Mouse (Mus musculus): ENCODE results near the gene Sumo1. TPM values are rescaled to one million over a fixed set of nuclear protein-coding genes. Genes with fewer than 3 reads are reported as not detected.
A peak's percentile ranks its signal among the peaks of the same experiment; 100 is the strongest.

The Sumo1 gene
- polyA plus RNA-seq, 1 experiment from 2014 or later, result 414 TPM

DNA sequence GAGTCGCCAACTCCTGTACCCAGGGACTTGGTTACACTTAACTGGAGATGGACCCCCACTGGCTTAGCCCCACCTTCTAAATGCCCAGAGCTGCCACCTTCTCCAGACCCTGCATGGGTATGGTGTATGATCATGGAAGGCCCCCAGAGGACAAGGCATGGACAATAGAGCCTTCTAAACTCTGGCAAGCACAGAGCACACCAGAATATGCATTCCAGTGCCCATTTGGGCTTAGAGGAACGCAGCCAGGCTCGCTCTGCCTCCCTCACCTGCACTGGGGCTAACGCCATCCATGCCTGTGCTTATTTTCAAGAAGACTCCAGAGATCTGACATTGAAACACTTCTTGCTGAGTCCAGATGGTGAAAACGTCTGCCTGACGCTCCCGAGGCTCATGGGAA, 104.4 kb downstream of the Sumo1 start:
- no peaks in the 10 kb centered on the region for H3K9me3 ChIP-seq
- WGBS, result 74% methylated on average over 7 of the region's 7 CpGs
- no peaks in the 10 kb centered on the region for H3K27me3 ChIP-seq
- no peaks in the 10 kb centered on the region for H3K36me3 ChIP-seq
- H3K9ac ChIP-seq, result no peak overlapping the region
- no peak overlapping the region for H3K27ac ChIP-seq (replicated peaks)
- no peak for ATAC-seq (ENCODE audit: low read depth)
- H3K4me1 ChIP-seq (replicated peaks), result no peaks in the 10 kb centered on the region
- no peak overlapping the region for H3K4me3 ChIP-seq
- H3K4me2 ChIP-seq, result no peak overlapping the region

DNA sequence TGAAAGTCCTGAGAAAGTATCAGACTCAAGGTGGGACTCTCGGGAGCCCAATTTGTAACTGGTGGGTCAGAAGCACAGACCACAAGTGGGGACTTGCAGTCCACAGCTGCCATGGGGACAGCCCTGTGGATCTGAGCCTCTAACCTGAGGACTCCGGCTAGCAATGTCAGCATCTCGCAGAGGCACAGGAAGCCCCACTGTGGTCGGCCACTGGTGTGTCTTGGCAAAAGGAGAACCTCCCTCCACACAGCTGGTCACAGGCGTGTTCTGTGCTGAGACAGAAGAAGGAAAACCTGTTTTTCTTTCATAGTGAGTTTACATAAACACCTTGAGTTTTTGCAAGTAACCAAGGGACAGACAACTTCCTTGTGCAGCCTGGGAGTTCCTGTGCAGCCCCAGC, 104.8 kb downstream of the Sumo1 start:
- H3K9me3 ChIP-seq, result no peaks in the 10 kb centered on the region
- ATAC-seq (ENCODE audit: low read depth), result no peak
- H3K4me3 ChIP-seq, result no peak overlapping the region
- H3K4me1 ChIP-seq (replicated peaks), result no peaks in the 10 kb centered on the region
- H3K4me2 ChIP-seq, result no peak overlapping the region
- no peak overlapping the region for H3K27ac ChIP-seq (replicated peaks)
- 76% methylated on average over 5 of the region's 5 CpGs for WGBS
- no peaks in the 10 kb centered on the region for H3K36me3 ChIP-seq
- no peaks in the 10 kb centered on the region for H3K27me3 ChIP-seq
- H3K9ac ChIP-seq, result no peak overlapping the region

DNA sequence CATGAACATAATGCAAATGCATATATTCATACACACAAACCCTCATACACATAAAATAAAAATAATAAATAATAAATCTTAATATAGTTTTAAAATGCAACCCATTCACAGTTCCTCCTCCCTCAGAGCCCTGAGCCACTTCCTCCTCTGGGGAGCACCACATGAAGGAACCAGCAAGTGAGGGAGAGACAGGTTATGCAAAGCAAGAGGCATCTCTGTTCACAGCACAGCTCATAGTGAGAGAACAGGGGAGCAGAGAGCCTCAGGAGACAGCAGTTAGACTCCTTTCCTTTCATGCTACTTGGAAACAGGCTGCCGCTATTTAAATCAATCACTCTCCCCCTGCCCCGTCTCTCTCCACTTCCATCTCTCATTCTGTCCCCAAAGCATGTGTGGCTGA, 107.1 kb downstream of the Sumo1 start:
- Histone ChIP-seq H3K27ac (replicated peaks) (no peak overlapping the region), H3K27me3 (no peaks in the 10 kb centered on the region), H3K9me3 (no peaks in the 10 kb centered on the region), H3K36me3 (no peaks in the 10 kb centered on the region), H3K9ac (no peak overlapping the region), H3K4me2 (no peak overlapping the region), H3K4me3 (no peak overlapping the region), H3K4me1 (replicated peaks) (no peaks in the 10 kb centered on the region)
- no peak for ATAC-seq (ENCODE audit: low read depth)
- 52% methylated on average over 2 of the region's 2 CpGs for WGBS

DNA sequence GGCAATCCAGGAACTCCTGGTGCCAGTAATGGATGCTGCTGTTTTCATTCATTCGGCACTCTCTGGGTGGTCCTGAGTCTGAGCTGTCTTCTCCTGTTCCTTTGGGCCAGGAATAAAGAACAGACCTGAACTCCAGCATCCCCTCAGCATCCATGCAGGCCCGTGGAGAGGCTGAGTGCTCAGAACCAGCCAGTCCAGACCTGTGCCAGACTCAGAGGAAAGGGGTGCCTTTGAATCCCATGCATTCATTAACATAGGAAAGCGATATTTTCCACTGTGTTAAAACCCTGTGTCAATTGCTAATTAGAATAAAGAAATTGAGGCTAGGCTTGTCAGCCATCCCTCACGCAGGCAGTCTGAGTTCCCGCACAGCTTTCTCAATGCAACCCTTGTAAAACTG, 116.9 kb downstream of the Sumo1 start:
- 24% methylated on average over 5 of the region's 5 CpGs for WGBS

DNA sequence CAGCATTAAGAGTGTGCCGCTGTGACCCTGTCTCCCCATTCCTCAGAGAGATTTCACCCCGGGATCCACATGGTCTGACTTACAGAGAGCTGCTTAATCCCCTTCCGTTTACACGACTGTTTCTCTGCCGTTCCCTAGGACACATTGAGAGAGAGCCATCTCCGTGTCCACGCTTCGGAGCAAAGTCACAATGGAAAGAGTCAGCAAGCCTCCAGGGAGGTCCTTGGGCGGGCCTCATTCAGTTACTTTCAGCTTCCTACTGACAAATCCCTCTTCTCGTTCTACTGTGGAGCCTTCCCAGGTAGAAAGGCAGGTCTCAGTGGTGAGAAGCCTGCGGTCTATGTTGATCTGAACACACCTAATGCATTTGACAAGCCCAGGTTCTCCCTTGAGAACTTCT, 119.6 kb downstream of the Sumo1 start:
- Histone ChIP-seq H3K27me3 (no peaks in the 10 kb centered on the region; the same call in 1 of the 2 replicates), H3K4me1 (replicated peaks) (peaks cover 23% of the 10 kb centered on the region), H3K4me2 (no peak overlapping the region), H3K36me3 (no peaks in the 10 kb centered on the region), H3K27ac (replicated peaks) (no peak overlapping the region), H3K9me3 (no peaks in the 10 kb centered on the region), H3K4me3 (no peak overlapping the region), H3K9ac (no peak overlapping the region)
- no peak for ATAC-seq (ENCODE audit: low read depth)
- 83% methylated on average over 11 of the region's 11 CpGs for WGBS

More for the DNA sequence above, 116.9 kb downstream of the Sumo1 start:
- Histone ChIP-seq H3K36me3 (no peaks in the 10 kb centered on the region), H3K4me3 (no peak overlapping the region), H3K4me2 (no peak overlapping the region), H3K4me1 (replicated peaks) (peaks cover 18% of the 10 kb centered on the region), H3K9ac (no peak overlapping the region), H3K9me3 (no peaks in the 10 kb centered on the region), H3K27ac (replicated peaks) (peak overlapping the region; percentile 46), H3K27me3 (no peaks in the 10 kb centered on the region; the same call in 1 of the 2 replicates)
- peak; percentile 77 for ATAC-seq (ENCODE audit: low read depth)

GRCm38 (mm10) chr1:59550227-59550626, 120.4 kb downstream of the Sumo1 start:
- ATAC-seq (ENCODE audit: low read depth), result no peak
- H3K4me2 ChIP-seq, result no peak overlapping the region
- no peak overlapping the region for H3K9ac ChIP-seq
- H3K36me3 ChIP-seq, result no peaks in the 10 kb centered on the region
- peaks cover 23% of the 10 kb centered on the region for H3K4me1 ChIP-seq (replicated peaks)
- no peaks in the 10 kb centered on the region; the same call in 1 of the 2 replicates for H3K27me3 ChIP-seq
- H3K4me3 ChIP-seq, result no peak overlapping the region
- H3K9me3 ChIP-seq, result no peaks in the 10 kb centered on the region
- WGBS, result 83% methylated on average over 6 of the region's 6 CpGs
- H3K27ac ChIP-seq (replicated peaks), result no peak overlapping the region

DNA sequence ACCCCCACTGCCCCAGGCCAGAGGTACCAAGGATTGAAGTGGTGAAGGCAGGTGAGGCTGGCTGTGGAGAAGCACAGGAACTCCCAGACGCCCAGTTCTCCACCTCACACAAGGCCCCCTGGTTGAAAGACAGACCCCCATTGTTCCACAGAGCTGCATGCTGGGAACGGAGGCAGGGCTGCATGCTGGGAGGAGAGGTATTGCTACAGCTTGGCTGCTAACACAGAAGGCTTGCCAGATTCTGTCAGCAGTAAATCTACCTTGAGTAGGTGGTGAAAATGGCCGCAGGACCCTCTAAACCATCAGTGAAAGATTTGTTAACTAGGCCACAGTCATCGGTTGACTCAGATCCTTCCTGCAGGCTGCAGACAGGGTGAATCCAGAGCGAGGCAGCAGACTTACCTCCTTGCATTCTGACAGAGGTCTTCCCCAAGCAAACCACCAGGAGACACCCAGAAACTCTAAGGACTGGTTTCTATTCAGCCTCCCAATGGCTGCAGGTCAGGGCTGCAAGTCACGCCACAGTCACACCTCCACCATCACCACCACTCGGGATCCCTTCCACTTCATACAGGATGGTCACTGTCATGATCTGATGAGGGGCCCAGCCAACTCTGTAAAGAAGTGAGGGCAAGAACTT, 121.5 kb downstream of the Sumo1 start:
- Histone ChIP-seq H3K9me3 (no peaks in the 10 kb centered on the region), H3K9ac (no peak overlapping the region), H3K27me3 (no peaks in the 10 kb centered on the region; the same call in 1 of the 2 replicates), H3K4me2 (no peak overlapping the region), H3K4me3 (no peak overlapping the region), H3K4me1 (replicated peaks) (peaks cover 23% of the 10 kb centered on the region), H3K36me3 (no peaks in the 10 kb centered on the region), H3K27ac (replicated peaks) (peak overlapping the region; percentile 49)
- peak; percentile 74 for ATAC-seq (ENCODE audit: low read depth)
- WGBS, result 40% methylated on average over 7 of the region's 7 CpGs

GRCm38 (mm10) chr1:59548486-59548885, 122.1 kb downstream of the Sumo1 start:
- H3K27me3 ChIP-seq, result no peaks in the 10 kb centered on the region; the same call in 1 of the 2 replicates
- no peak for ATAC-seq (ENCODE audit: low read depth)
- H3K27ac ChIP-seq (replicated peaks), result peak overlapping the region; percentile 49
- no peaks in the 10 kb centered on the region for H3K9me3 ChIP-seq
- H3K4me2 ChIP-seq, result no peak overlapping the region
- H3K4me1 ChIP-seq (replicated peaks), result peaks cover 17% of the 10 kb centered on the region
- H3K4me3 ChIP-seq, result no peak overlapping the region
- no peaks in the 10 kb centered on the region for H3K36me3 ChIP-seq
- no peak overlapping the region for H3K9ac ChIP-seq
- 48% methylated on average over 5 of the region's 5 CpGs for WGBS

DNA sequence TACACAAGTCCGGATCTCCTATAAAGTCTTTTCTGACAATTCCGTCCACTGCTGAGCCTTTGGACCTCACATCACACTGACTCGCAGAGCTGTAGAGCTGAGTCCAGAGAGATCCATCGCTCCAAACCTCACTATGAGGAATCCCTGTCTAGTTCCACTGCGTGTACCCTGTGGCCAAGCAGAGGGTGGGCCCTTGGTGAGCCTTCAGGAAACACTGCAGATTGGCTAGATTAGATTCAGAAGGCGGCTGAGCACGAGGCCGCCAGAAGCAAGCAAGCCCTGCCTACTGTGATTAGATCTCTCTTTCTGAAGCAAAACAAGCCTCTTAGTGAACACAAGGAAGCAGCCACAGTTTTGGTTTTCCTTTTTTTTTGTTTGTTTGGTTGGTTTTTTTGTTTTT, 126.7 kb downstream of the Sumo1 start:
- Histone ChIP-seq H3K27ac (replicated peaks) (no peak overlapping the region), H3K4me1 (replicated peaks) (peaks cover 11% of the 10 kb centered on the region), H3K27me3 (no peaks in the 10 kb centered on the region), H3K4me2 (no peak overlapping the region), H3K36me3 (no peaks in the 10 kb centered on the region), H3K9me3 (no peaks in the 10 kb centered on the region), H3K9ac (no peak overlapping the region), H3K4me3 (no peak overlapping the region)
- WGBS, result 86% methylated on average over 8 of the region's 8 CpGs
- no peak for ATAC-seq (ENCODE audit: low read depth)

DNA sequence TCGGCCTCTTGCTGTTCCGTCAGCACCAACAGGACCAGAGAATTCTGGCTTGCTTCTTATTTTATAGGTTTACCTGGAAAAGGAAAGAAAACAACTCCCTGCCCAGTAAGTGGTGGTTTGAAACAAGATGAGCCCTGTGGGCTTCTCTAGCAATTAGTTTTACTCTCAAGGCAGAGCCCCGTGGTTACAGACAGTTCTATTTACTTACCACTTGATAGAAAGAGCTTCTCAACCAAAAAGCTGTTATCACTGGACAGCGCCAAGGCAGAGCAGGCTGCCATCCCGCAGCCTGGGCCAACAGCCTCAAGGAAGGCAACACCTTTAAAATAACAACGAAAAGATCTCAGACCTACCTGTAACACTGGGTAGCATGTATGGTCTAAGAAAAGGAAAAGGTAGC, 128.4 kb downstream of the Sumo1 start:
- Histone ChIP-seq H3K27ac (replicated peaks) (no peak overlapping the region), H3K9me3 (no peaks in the 10 kb centered on the region), H3K27me3 (no peaks in the 10 kb centered on the region), H3K4me1 (replicated peaks) (0 out of 2 replicates have a peak, but pooled peaks cover 5% of the 10 kb centered on the region), H3K4me3 (no peak overlapping the region), H3K4me2 (no peak overlapping the region), H3K36me3 (no peaks in the 10 kb centered on the region), H3K9ac (no peak overlapping the region)
- no peak for ATAC-seq (ENCODE audit: low read depth)
- 75% methylated on average over 6 of the region's 6 CpGs for WGBS

DNA sequence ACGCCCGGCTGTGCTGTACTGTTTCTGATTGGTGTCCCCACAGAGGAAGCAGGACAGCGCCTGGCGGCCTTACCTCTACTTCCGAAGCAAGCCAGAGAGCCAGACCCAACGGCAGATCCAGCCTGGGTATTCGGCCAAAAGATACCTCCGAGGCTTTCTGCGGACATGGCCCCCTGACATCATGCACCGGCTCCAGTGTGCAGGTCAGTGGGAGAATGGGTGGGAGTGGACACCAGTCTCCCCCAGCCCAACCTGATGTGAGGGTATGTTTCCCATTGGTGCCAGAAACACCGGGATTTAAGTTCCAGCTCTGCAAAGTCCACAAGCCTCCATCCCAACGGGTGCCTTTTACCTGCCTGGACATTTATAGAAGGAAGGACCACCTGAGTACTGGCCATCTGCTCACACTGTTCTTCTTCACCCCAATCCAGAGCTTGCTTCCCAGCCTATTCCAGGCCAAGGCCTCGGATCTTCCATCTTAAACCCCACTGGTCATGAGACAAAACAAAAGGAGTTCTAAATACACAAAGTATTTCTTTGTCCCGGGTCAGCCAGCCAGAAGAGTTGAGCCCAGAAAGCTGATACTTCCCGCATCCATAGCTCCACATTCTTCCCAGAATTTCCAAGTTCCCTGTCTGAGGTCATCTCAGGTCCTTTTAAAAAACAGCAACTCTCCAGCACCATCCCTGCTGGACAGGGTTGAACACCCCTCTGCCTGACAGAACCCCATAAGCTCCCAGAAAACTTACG, 129.2 kb downstream of the Sumo1 start:
- Histone ChIP-seq H3K27me3 (no peaks in the 10 kb centered on the region), H3K4me1 (replicated peaks) (peaks cover 7% of the 10 kb centered on the region; the same call in 1 of the 2 replicates), H3K9ac (no peak overlapping the region), H3K36me3 (no peaks in the 10 kb centered on the region), H3K4me3 (no peak overlapping the region), H3K4me2 (no peak overlapping the region), H3K27ac (replicated peaks) (no peak overlapping the region), H3K9me3 (no peaks in the 10 kb centered on the region)
- WGBS, result 83% methylated on average over 16 of the region's 16 CpGs
- ATAC-seq (ENCODE audit: low read depth), result no peak

GRCm38 (mm10) chr1:59540537-59541148, 130.0 kb downstream of the Sumo1 start:
- peaks cover 14% of the 10 kb centered on the region; the same call in 1 of the 2 replicates for H3K4me1 ChIP-seq (replicated peaks)
- WGBS, result 61% methylated on average over 19 of the region's 19 CpGs
- no peak overlapping the region for H3K4me2 ChIP-seq
- no peaks in the 10 kb centered on the region for H3K36me3 ChIP-seq
- H3K9me3 ChIP-seq, result no peaks in the 10 kb centered on the region
- ATAC-seq (ENCODE audit: low read depth), result no peak
- no peak overlapping the region for H3K9ac ChIP-seq
- no peak overlapping the region for H3K27ac ChIP-seq (replicated peaks)
- H3K27me3 ChIP-seq, result no peaks in the 10 kb centered on the region
- H3K4me3 ChIP-seq, result no peak overlapping the region
